ENCODE assay signal across 12 mouse cellular contexts in genomic region chr6:46362156-46362555, GRCm38 (mm10).
DNase-seq lines count a peak whose midpoint lies in the region; ATAC-seq and TF ChIP-seq lines count a peak whose summit lies in the region.
"Had no signal": no experiment of that assay in that cellular context is flagged by ENCODE, and none has a peak within 500 bp of the region (broad histone marks: within the 10 kb centered on the region; RNA-seq: fewer than 3 reads in every experiment).

No protein-coding gene starts in this region.

- H3K4me3 ChIP-seq in midbrain, postnatal 0 days (ENCODE audit: low read depth, low read length): no peak overlapping the region
- H3K4me3 ChIP-seq in midbrain, embryonic 15.5 days: no peak overlapping the region
- no peak overlapping the region for H3K4me3 ChIP-seq in layer of hippocampus, adult 2 months
- H3K4me3 ChIP-seq: erythroblast, embryonic 14.5 days; liver, embryonic 13.5 days had no signal

- no peak overlapping the region for H3K27ac ChIP-seq in midbrain, postnatal 0 days (ENCODE audit: low read depth, low read length)
- H3K27ac ChIP-seq in midbrain, embryonic 15.5 days: no peak overlapping the region
- H3K27ac ChIP-seq in layer of hippocampus, adult 2 months: no peak overlapping the region
- H3K27ac ChIP-seq: liver, embryonic 13.5 days had no signal

- no peak for DNase-seq in frontal cortex, postnatal 25 days (ENCODE audit: low spot score in 2 of 2)
- peak; percentile 61 for DNase-seq in midbrain, postnatal 0 days (ENCODE audit: low spot score)
- peak; percentile 60 to 66 for DNase-seq in layer of hippocampus, adult 2 months (ENCODE audit: low spot score in 2 of 2)
- DNase-seq in mesoderm, embryonic 11.5 days (ENCODE audit: low read depth, low spot score): peak; percentile 2
- no peak for DNase-seq in thymus, postnatal 14 days
- DNase-seq: adrenal gland, postnatal 14 days; liver, embryonic 13.5 days had no signal

- ATAC-seq in frontal cortex, adult (ENCODE audit: low TSS enrichment): 0 out of 2 replicates have a peak, but pooled peaks have one; percentile 38
- ATAC-seq in midbrain, postnatal 0 days (ENCODE audit: low FRiP score): no peak
- ATAC-seq in midbrain, embryonic 15.5 days (replicated peaks): no peak
- no peak for ATAC-seq in megakaryocyte-erythroid progenitor cell, adult 5-6 weeks (replicated peaks; ENCODE audit: low FRiP score, low TSS enrichment, poor library complexity, severe bottlenecking)
- ATAC-seq: Patski had no signal

- WGBS in midbrain, postnatal 0 days: 88% methylated on average over 1 of the region's 1 CpGs
- 94% methylated on average over 1 of the region's 1 CpGs for WGBS in midbrain, embryonic 15.5 days

- no peaks in the 10 kb centered on the region for H3K4me1 ChIP-seq in midbrain, postnatal 0 days (ENCODE audit: insufficient read depth, low read length)
- H3K4me1 ChIP-seq in midbrain, embryonic 15.5 days: no peaks in the 10 kb centered on the region
- H3K4me1 ChIP-seq: liver, embryonic 13.5 days had no signal

- no peaks in the 10 kb centered on the region for H3K27me3 ChIP-seq in midbrain, postnatal 0 days (ENCODE audit: insufficient read depth, low read length)
- H3K27me3 ChIP-seq in midbrain, embryonic 15.5 days (replicated peaks): no peaks in the 10 kb centered on the region
- H3K27me3 ChIP-seq: liver, embryonic 13.5 days; Patski had no signal

- H3K9ac ChIP-seq in midbrain, postnatal 0 days (replicated peaks; ENCODE audit: low read length, poor library complexity, severe bottlenecking): no peak overlapping the region
- no peak overlapping the region for H3K9ac ChIP-seq in midbrain, embryonic 15.5 days
- H3K9ac ChIP-seq: liver, embryonic 13.5 days had no signal

- no peak for TF ChIP-seq CTCF in midbrain, postnatal 0 days (IDR thresholded peaks at IDR 0.05)
- TF ChIP-seq CTCF in layer of hippocampus, adult 2 months (conservative IDR thresholded peaks at IDR 0.05): no peak

- H3K4me2 ChIP-seq in midbrain, postnatal 0 days (ENCODE audit: low read depth, low read length, poor library complexity, severe bottlenecking): no peak overlapping the region
- no peak overlapping the region for H3K4me2 ChIP-seq in midbrain, embryonic 15.5 days
- H3K4me2 ChIP-seq: liver, embryonic 13.5 days had no signal

- no peaks in the 10 kb centered on the region for H3K9me3 ChIP-seq in midbrain, postnatal 0 days (ENCODE audit: low read length)
- H3K9me3 ChIP-seq in midbrain, embryonic 15.5 days: no peaks in the 10 kb centered on the region
- H3K9me3 ChIP-seq: liver, embryonic 13.5 days had no signal

- no peaks in the 10 kb centered on the region for H3K36me3 ChIP-seq in midbrain, postnatal 0 days (ENCODE audit: insufficient read depth, low read length)
- H3K36me3 ChIP-seq in midbrain, embryonic 15.5 days (replicated peaks): no peaks in the 10 kb centered on the region
- H3K36me3 ChIP-seq: liver, embryonic 13.5 days had no signal

Comparison
In these comparisons a context has a peak if more than half of its experiments do, and no peak if none do; other contexts are left out.
1. DNase-seq: peak in midbrain, postnatal 0 days (single experiment), layer of hippocampus, adult 2 months (2 of 2) and mesoderm, embryonic 11.5 days (single experiment); none in frontal cortex, postnatal 25 days (0 of 2) and thymus, postnatal 14 days (single experiment).